Comparison of ENCODE assay signal across 27 mouse cellular contexts in genomic region chr2:3947432-3947831, GRCm38 (mm10).
"Had no signal": no experiment of that assay in that cellular context is flagged by ENCODE, and none has a peak within 500 bp of the region (broad histone marks: within the 10 kb centered on the region; RNA-seq: fewer than 3 reads in every experiment).

No protein-coding gene starts in this region.

- H3K27me3 ChIP-seq: embryonic facial prominence, embryonic 12.5 days; embryonic facial prominence, embryonic 13.5 days; embryonic facial prominence, embryonic 15.5 days; forebrain, embryonic 13.5 days; forebrain, embryonic 15.5 days had no signal

- H3K36me3 ChIP-seq: embryonic facial prominence, embryonic 10.5 days; embryonic facial prominence, embryonic 12.5 days; embryonic facial prominence, embryonic 13.5 days; embryonic facial prominence, embryonic 15.5 days; forebrain, embryonic 10.5 days; forebrain, embryonic 12.5 days; forebrain, embryonic 15.5 days had no signal

- H3K9me3 ChIP-seq: embryonic facial prominence, embryonic 10.5 days; embryonic facial prominence, embryonic 12.5 days; embryonic facial prominence, embryonic 13.5 days; embryonic facial prominence, embryonic 15.5 days; forebrain, embryonic 10.5 days; forebrain, embryonic 12.5 days; forebrain, embryonic 13.5 days; forebrain, embryonic 15.5 days had no signal

- H3K9ac ChIP-seq: embryonic facial prominence, embryonic 12.5 days; embryonic facial prominence, embryonic 13.5 days; embryonic facial prominence, embryonic 15.5 days; forebrain, embryonic 12.5 days; forebrain, embryonic 13.5 days; forebrain, embryonic 15.5 days; forebrain, postnatal 0 days had no signal

- H3K4me3 ChIP-seq: embryonic facial prominence, embryonic 10.5 days; embryonic facial prominence, embryonic 12.5 days; embryonic facial prominence, embryonic 13.5 days; embryonic facial prominence, embryonic 15.5 days; erythroblast, embryonic 14.5 days; forebrain, embryonic 10.5 days; forebrain, embryonic 12.5 days; forebrain, embryonic 13.5 days; forebrain, embryonic 15.5 days; gastrocnemius, adult 2 months; heart, adult 2 months had no signal

- H3K4me1 ChIP-seq: embryonic facial prominence, embryonic 10.5 days; embryonic facial prominence, embryonic 12.5 days; embryonic facial prominence, embryonic 13.5 days; embryonic facial prominence, embryonic 15.5 days; forebrain, embryonic 10.5 days; forebrain, embryonic 12.5 days; forebrain, embryonic 13.5 days; forebrain, embryonic 15.5 days had no signal

- ATAC-seq: forebrain, embryonic 13.5 days; forebrain, embryonic 14.5 days; forebrain, embryonic 15.5 days; forebrain, embryonic 16.5 days; forebrain, postnatal 0 days had no signal

- H3K4me2 ChIP-seq: embryonic facial prominence, embryonic 12.5 days; embryonic facial prominence, embryonic 13.5 days; embryonic facial prominence, embryonic 15.5 days; forebrain, embryonic 12.5 days; forebrain, embryonic 13.5 days; forebrain, embryonic 15.5 days had no signal

- H3K27ac ChIP-seq: embryonic facial prominence, embryonic 10.5 days; embryonic facial prominence, embryonic 12.5 days; embryonic facial prominence, embryonic 13.5 days; embryonic facial prominence, embryonic 15.5 days; forebrain, embryonic 10.5 days; forebrain, embryonic 12.5 days; forebrain, embryonic 13.5 days; forebrain, embryonic 15.5 days; gastrocnemius, adult 2 months; heart, adult 2 months had no signal

- DNase-seq: cerebellum, adult 2 months; cerebellum, adult 8-10 months; cerebellum, adult 9-10 months; cerebellum, adult 9-11 months; cerebellum, postnatal 10 days; cerebellum, postnatal 14 days; cerebellum, postnatal 25 days; cerebellum, postnatal 36 days; embryo, embryonic 11 days; forebrain, postnatal 0 days; gastrocnemius, adult 2 months; gastrocnemius, postnatal 10 days; gastrocnemius, postnatal 14 days; gastrocnemius, postnatal 25 days; gastrocnemius, postnatal 36 days; heart, adult 2 months had no signal
